Mouse (Mus musculus) hindbrain, embryonic 11.5 days (tissue): ENCODE data around the gene Mtus2. TPM values are rescaled to one million over a fixed set of nuclear protein-coding genes. Genes with fewer than 3 reads are reported as not detected.

ENCODE experiments used
- ATAC-seq: fragments of 200-750 bp; cut with Nextera tagmentation; 2 replicates; pipeline ENCODE4 v1.8.0; 2017; ENCODE audit warnings: mild to moderate bottlenecking, moderate TSS enrichment, moderate library complexity; ENCODE audit not compliant: low FRiP score
- DNase-seq: peaks from one replicate; pipeline ENCODE4 v3.0.0-alpha.2; 2015; ENCODE audit warnings: low spot score
- H3K27ac ChIP-seq: fragments of 300-500 bp; sonication (generic); 2 replicates; pipeline ENCODE4 v1.5.1; 2014; ENCODE audit warnings: mild to moderate bottlenecking, low read depth, low read length
- H3K27me3 ChIP-seq: fragments of 300-500 bp; sonication (generic); 2 replicates; pipeline ENCODE4 v1.6.1; 2014; ENCODE audit warnings: mild to moderate bottlenecking, low read length, moderate library complexity, mixed read lengths; ENCODE audit not compliant: control insufficient read depth, insufficient read depth
- H3K36me3 ChIP-seq: fragments of 300-500 bp; sonication (generic); 2 replicates; pipeline ENCODE4 v1.6.1; 2014; ENCODE audit warnings: mild to moderate bottlenecking, low read length, moderate library complexity, mixed read lengths; ENCODE audit not compliant: control insufficient read depth, insufficient read depth
- H3K4me1 ChIP-seq: fragments of 300-500 bp; sonication (generic); replicated peaks from 2 replicates; pipeline ENCODE4 v1.6.1; 2014; ENCODE audit warnings: low read length, mixed read lengths; ENCODE audit not compliant: control insufficient read depth, insufficient read depth
- H3K4me2 ChIP-seq: fragments of 300-500 bp; sonication (generic); replicated peaks from 2 replicates; pipeline ENCODE4 v1.6.1; 2014; ENCODE audit warnings: mild to moderate bottlenecking, low read depth, low read length
- H3K4me3 ChIP-seq: fragments of 300-500 bp; sonication (generic); 2 replicates; pipeline ENCODE4 v1.5.1; 2014; ENCODE audit warnings: low read depth, low read length
- H3K9ac ChIP-seq: fragments of 300-500 bp; sonication (generic); 2 replicates; pipeline ENCODE4 v1.6.1; 2014; ENCODE audit warnings: low read depth, low read length
- H3K9me3 ChIP-seq: fragments of 300-500 bp; sonication (generic); 2 replicates; pipeline ENCODE4 v1.6.1; 2016; ENCODE audit warnings: low read length; ENCODE audit not compliant: control insufficient read depth
- WGBS: fragments of 180-500 bp; shearing (Covaris S2); extraction: QIAGEN DNeasy Blood & Tissue Kit; methylation state at CpG from one replicate; pipeline ENCODE4 v1.1.7; 2014; 5-methylcytosine and 5-hydroxymethylcytosine counted together
- polyA plus RNA-seq: library from polyadenylated mRNA; unstranded; fragments of >200 nt; fragmentation: Nextera tagmentation; extraction: Ambion mirVana; gene quantifications from 2 replicates; pipeline ENCODE4 v1.2.1, GENCODE M21; 2014

Mtus2 gene
- polyA plus RNA-seq, 1 experiment from 2014 or later = 29.2 TPM

DNA sequence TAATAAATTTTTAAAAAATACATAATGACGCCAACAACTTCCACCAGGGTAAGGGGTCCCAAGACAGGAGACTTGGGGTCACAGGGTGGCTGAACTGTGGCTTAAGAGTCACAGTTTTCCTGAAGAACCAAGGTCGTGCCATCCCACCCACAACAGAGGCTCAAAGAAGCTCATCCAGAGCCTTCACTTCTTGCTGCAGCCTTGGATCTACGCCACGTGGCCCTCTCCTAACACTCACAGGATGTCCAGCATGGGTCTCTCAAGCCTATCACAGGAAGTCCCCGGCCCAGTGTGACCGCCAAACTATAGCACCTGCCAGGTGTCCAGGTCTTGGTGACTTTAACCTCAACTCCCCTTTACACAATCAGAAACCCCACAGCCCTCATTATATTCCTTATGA, 400.0 kb downstream of the Mtus2 start:
- Histone ChIP-seq H3K9ac (no peak overlapping the region), H3K27ac (no peak overlapping the region), H3K9me3 (no peaks in the 10 kb centered on the region), H3K36me3 (no peaks in the 10 kb centered on the region), H3K4me1 (no peaks in the 10 kb centered on the region), H3K27me3 (no peaks in the 10 kb centered on the region), H3K4me2 (no peak overlapping the region), H3K4me3 (no peak overlapping the region)
- no peak for DNase-seq
- 91% methylated on average over 6 of the region's 6 CpGs for WGBS
- no peak for ATAC-seq

- Histone ChIP-seq H3K36me3 (no peaks in the 10 kb centered on the region), H3K4me2 (no peak overlapping the region), H3K27ac (no peak overlapping the region), H3K4me3 (no peak overlapping the region), H3K4me1 (no peaks in the 10 kb centered on the region), H3K9me3 (no peaks in the 10 kb centered on the region), H3K27me3 (no peaks in the 10 kb centered on the region), H3K9ac (no peak overlapping the region)
- DNase-seq (no peak), ATAC-seq (no peak)
- WGBS = 94% methylated on average over 11 of the region's 11 CpGs
Measured at GRCm38 (mm10) chr5:148359131-148359530, 402.0 kb downstream of the Mtus2 start.

- no peaks in the 10 kb centered on the region for H3K36me3 ChIP-seq
- no peak overlapping the region for H3K4me3 ChIP-seq
- H3K27ac ChIP-seq = no peak overlapping the region
- WGBS = 79% methylated on average over 16 of the region's 16 CpGs
- ATAC-seq (no peak), DNase-seq (no peak)
- H3K9me3 ChIP-seq = no peaks in the 10 kb centered on the region
- no peak overlapping the region for H3K4me2 ChIP-seq
- no peaks in the 10 kb centered on the region for H3K4me1 ChIP-seq
- H3K27me3 ChIP-seq = no peaks in the 10 kb centered on the region
- H3K9ac ChIP-seq = no peak overlapping the region
Measured at GRCm38 (mm10) chr5:148360922-148361758, 404.0 kb downstream of the Mtus2 start.

- no peaks in the 10 kb centered on the region for H3K4me1 ChIP-seq
- no peak for ATAC-seq
- H3K4me3 ChIP-seq = no peak overlapping the region
- no peak overlapping the region for H3K9ac ChIP-seq
- no peaks in the 10 kb centered on the region for H3K27me3 ChIP-seq
- 51% methylated on average over 3 of the region's 3 CpGs for WGBS
- no peak overlapping the region for H3K27ac ChIP-seq
- H3K4me2 ChIP-seq = no peak overlapping the region
- no peaks in the 10 kb centered on the region for H3K9me3 ChIP-seq
- H3K36me3 ChIP-seq = no peaks in the 10 kb centered on the region
- DNase-seq = no peak
Measured at GRCm38 (mm10) chr5:148361759-148362010, 404.6 kb downstream of the Mtus2 start.

GRCm38 (mm10) chr5:148362296-148362695, 405.2 kb downstream of the Mtus2 start:
- ATAC-seq (no peak), DNase-seq (no peak)
- no peak overlapping the region for H3K4me3 ChIP-seq
- no peaks in the 10 kb centered on the region for H3K4me1 ChIP-seq
- H3K4me2 ChIP-seq = no peak overlapping the region
- no peak overlapping the region for H3K9ac ChIP-seq
- WGBS = 96% methylated on average over 7 of the region's 7 CpGs
- H3K27me3 ChIP-seq = no peaks in the 10 kb centered on the region
- H3K9me3 ChIP-seq = no peaks in the 10 kb centered on the region
- no peak overlapping the region for H3K27ac ChIP-seq
- H3K36me3 ChIP-seq = no peaks in the 10 kb centered on the region

- Histone ChIP-seq H3K9ac (no peak overlapping the region), H3K4me3 (no peak overlapping the region), H3K9me3 (no peaks in the 10 kb centered on the region), H3K4me2 (no peak overlapping the region), H3K27me3 (no peaks in the 10 kb centered on the region), H3K27ac (no peak overlapping the region), H3K4me1 (no peaks in the 10 kb centered on the region), H3K36me3 (no peaks in the 10 kb centered on the region)
- DNase-seq (no peak), ATAC-seq (no peak)
- 88% methylated on average over 22 of the region's 22 CpGs for WGBS
Measured at GRCm38 (mm10) chr5:148363441-148364113, 406.5 kb downstream of the Mtus2 start.

Other genes with a start within 250 kb of the Mtus2 start
- gene Flt1, start 231.3 kb upstream of the Mtus2 start, polyA plus RNA-seq = 12.3 and 13.5 TPM in 2 replicates
- gene Pomp, start 96.9 kb upstream of the Mtus2 start, polyA plus RNA-seq = 542 and 546 TPM in 2 replicates
- gene Slc46a3, start 62.5 kb upstream of the Mtus2 start, polyA plus RNA-seq = 3.9 and 4.1 TPM in 2 replicates